ENCODE assay signal across 15 mouse cellular contexts in genomic region chr11:116058022-116058614, GRCm38 (mm10). TPM values are rescaled to one million over a fixed set of nuclear protein-coding genes. Genes with fewer than 3 reads are reported as not detected.
DNase-seq lines count a peak whose midpoint lies in the region; ATAC-seq and TF ChIP-seq lines count a peak whose summit lies in the region.
"Had no signal": no experiment of that assay in that cellular context is flagged by ENCODE, and none has a peak within 500 bp of the region (broad histone marks: within the 10 kb centered on the region; RNA-seq: fewer than 3 reads in every experiment).

No protein-coding gene starts in this region.

- peaks cover 27% of the 10 kb centered on the region for H3K4me1 ChIP-seq in heart, embryonic 13.5 days
- H3K4me1 ChIP-seq in lung, embryonic 14.5 days (ENCODE audit: insufficient read depth) = no peaks in the 10 kb centered on the region
- no peaks in the 10 kb centered on the region for H3K4me1 ChIP-seq in lung, postnatal 0 days (ENCODE audit: insufficient read depth, low read depth, low read length)
- peaks cover 64% of the 10 kb centered on the region for H3K4me1 ChIP-seq in cerebellum, adult 2 months (ENCODE audit: control insufficient read depth, insufficient read depth, low read length)
- H3K4me1 ChIP-seq: neural tube, embryonic 12.5 days had no signal

- no peak overlapping the region for H3K4me3 ChIP-seq in heart, embryonic 13.5 days
- H3K4me3 ChIP-seq in lung, embryonic 14.5 days (ENCODE audit: low read depth, low read length) = no peak overlapping the region
- no peak overlapping the region for H3K4me3 ChIP-seq in lung, postnatal 0 days (ENCODE audit: low read depth, low read length)
- H3K4me3 ChIP-seq in cerebellum, adult 2 months (replicated peaks; ENCODE audit: insufficient read depth, low read depth, low read length) = no peak overlapping the region
- H3K4me3 ChIP-seq: forebrain, embryonic 10.5 days; neural tube, embryonic 12.5 days had no signal

- peaks cover 98% of the 10 kb centered on the region for H3K36me3 ChIP-seq in heart, embryonic 13.5 days
- H3K36me3 ChIP-seq in lung, embryonic 14.5 days (ENCODE audit: insufficient read depth) = peaks cover 100% of the 10 kb centered on the region
- H3K36me3 ChIP-seq in lung, postnatal 0 days (ENCODE audit: insufficient read depth, low read length) = peaks cover 14% of the 10 kb centered on the region

- H3K4me2 ChIP-seq in heart, embryonic 13.5 days = no peak overlapping the region
- H3K4me2 ChIP-seq in lung, embryonic 14.5 days = no peak overlapping the region
- no peak overlapping the region for H3K4me2 ChIP-seq in lung, postnatal 0 days (replicated peaks; ENCODE audit: low read depth, low read length)
- H3K4me2 ChIP-seq: neural tube, embryonic 12.5 days had no signal

- peak overlapping the region; percentile 33; the same call in 1 of the 2 replicates for H3K9ac ChIP-seq in heart, embryonic 13.5 days
- H3K9ac ChIP-seq in lung, embryonic 14.5 days = no peak overlapping the region
- no peak overlapping the region for H3K9ac ChIP-seq in lung, postnatal 0 days (replicated peaks; ENCODE audit: low read depth)
- H3K9ac ChIP-seq: neural tube, embryonic 12.5 days had no signal

- no peak for ATAC-seq in heart, embryonic 13.5 days (ENCODE audit: extremely low read depth, insufficient number of reproducible peaks, low FRiP score, low TSS enrichment)
- ATAC-seq in lung, embryonic 14.5 days (ENCODE audit: insufficient read depth) = no peak
- ATAC-seq in lung, postnatal 0 days = no peak
- ATAC-seq: intestine, embryonic 16.5 days had no signal

- intact Hi-C loops in left cerebral cortex, postnatal 36 days (cut with DNase I) = no loop called here

- H3K27me3 ChIP-seq in heart, embryonic 13.5 days (replicated peaks) = no peaks in the 10 kb centered on the region
- no peaks in the 10 kb centered on the region for H3K27me3 ChIP-seq in lung, embryonic 14.5 days (ENCODE audit: insufficient read depth, low read length)
- no peaks in the 10 kb centered on the region for H3K27me3 ChIP-seq in lung, postnatal 0 days (replicated peaks; ENCODE audit: insufficient read depth, low read length)
- H3K27me3 ChIP-seq in cerebellum, adult 2 months (ENCODE audit: control insufficient read depth, insufficient read depth, low read length) = no peaks in the 10 kb centered on the region
- H3K27me3 ChIP-seq: neural tube, embryonic 12.5 days had no signal

- no peaks in the 10 kb centered on the region for H3K9me3 ChIP-seq in heart, embryonic 13.5 days
- H3K9me3 ChIP-seq in lung, embryonic 14.5 days (ENCODE audit: low read depth, low read length) = no peaks in the 10 kb centered on the region
- H3K9me3 ChIP-seq in lung, postnatal 0 days (ENCODE audit: low read length) = no peaks in the 10 kb centered on the region
- H3K9me3 ChIP-seq: forebrain, embryonic 10.5 days; G1E; neural tube, embryonic 12.5 days had no signal

- H3K27ac ChIP-seq in heart, embryonic 13.5 days (replicated peaks) = peak overlapping the region; percentile 39; the same call in 1 of the 2 replicates
- H3K27ac ChIP-seq in lung, embryonic 14.5 days (ENCODE audit: low read depth) = no peak overlapping the region
- H3K27ac ChIP-seq in lung, postnatal 0 days (ENCODE audit: low read length) = no peak overlapping the region
- H3K27ac ChIP-seq in cerebellum, adult 2 months (ENCODE audit: insufficient read depth, low read length) = peak overlapping the region; percentile 58
- H3K27ac ChIP-seq: forebrain, embryonic 10.5 days; neural tube, embryonic 12.5 days had no signal

- no peak for TF ChIP-seq POLR2A in cerebellum, adult 2 months (IDR thresholded peaks at IDR 0.05; ENCODE audit: borderline replicate concordance, insufficient read depth, low read length)

- WGBS in heart, embryonic 13.5 days = 72% methylated on average over 12 of the region's 12 CpGs
- 70% methylated on average over 12 of the region's 12 CpGs for WGBS in lung, embryonic 14.5 days
- WGBS in lung, postnatal 0 days = 71% methylated on average over 12 of the region's 12 CpGs
- WGBS in cerebellum, adult 2 months = 39% methylated on average over 12 of the region's 12 CpGs

- no peak for TF ChIP-seq EP300 in lung, postnatal 0 days (IDR thresholded peaks at IDR 0.05)

- no peak for TF ChIP-seq CTCF in lung, embryonic 14.5 days (IDR thresholded peaks at IDR 0.05; ENCODE audit: low read depth)
- no peak for TF ChIP-seq CTCF in lung, postnatal 0 days (IDR thresholded peaks at IDR 0.05)
- no peak for TF ChIP-seq CTCF in cerebellum, adult 2 months (IDR thresholded peaks at IDR 0.05; ENCODE audit: borderline replicate concordance, insufficient read depth, low read depth, low read length)

- no peak for DNase-seq in heart, adult 11 months
- peak; percentile 27 for DNase-seq in lung, embryonic 14.5 days
- no peak for DNase-seq in lung, postnatal 0 days (ENCODE audit: low spot score)
- no peak for DNase-seq in cerebellum, adult 2 months
- DNase-seq in left cerebral cortex, postnatal 36 days (ENCODE audit: low spot score in 2 of 2) = peak; percentile 72
- DNase-seq in embryo, embryonic 11 days = no peak
- DNase-seq: adrenal gland, postnatal 36 days; kidney, postnatal 14 days; midbrain, embryonic 14.5 days; thymus, adult 18-20 months had no signal

RNA-seq across cellular contexts. Expression of gene Unc13d, which starts 19.6 kb away (rescaled TPM):
- polyA plus RNA-seq in heart, embryonic 13.5 days (2015; fragmentation: Nextera tagmentation; extraction: Ambion mirVana) = 1.5 and 2.3 TPM in 2 replicates
- polyA plus RNA-seq in lung, embryonic 14.5 days (2014; fragmentation: Nextera tagmentation; extraction: Ambion mirVana) = 2.5 and 3.3 TPM in 2 replicates
- polyA plus RNA-seq in lung, postnatal 0 days (2015; fragmentation: Nextera tagmentation; extraction: Ambion mirVana) = 14.9 and 25.3 TPM in 2 replicates
- polyA plus RNA-seq in cerebellum, adult 2 months (2012; rRNA removed) = 3.8 and 5.7 TPM in 2 replicates
- total RNA-seq in left cerebral cortex, postnatal 36 days (2021) = 1 to 10 TPM in 1 of 2 experiments, under 1 TPM in 1; 0.93 to 1.0 TPM

RNA-seq across cellular contexts. Expression of gene Unk, which starts 28.0 kb away (rescaled TPM):
- polyA plus RNA-seq in heart, embryonic 13.5 days (2015; fragmentation: Nextera tagmentation; extraction: Ambion mirVana) = 22.8 and 23.9 TPM in 2 replicates
- 39.5 and 44.4 TPM in 2 replicates for polyA plus RNA-seq in lung, embryonic 14.5 days (2014; fragmentation: Nextera tagmentation; extraction: Ambion mirVana)
- polyA plus RNA-seq in lung, postnatal 0 days (2015; fragmentation: Nextera tagmentation; extraction: Ambion mirVana) = 14.5 and 15.0 TPM in 2 replicates
- 48.1 and 49.1 TPM in 2 replicates for polyA plus RNA-seq in cerebellum, adult 2 months (2012; rRNA removed)
- total RNA-seq in left cerebral cortex, postnatal 36 days (2021) = 10 to 100 TPM; 18.9 to 27.0 TPM

RNA-seq across cellular contexts. Expression of gene Wbp2, which starts 28.7 kb away (rescaled TPM):
- polyA plus RNA-seq in heart, embryonic 13.5 days (2015; fragmentation: Nextera tagmentation; extraction: Ambion mirVana) = 134 and 138 TPM in 2 replicates
- polyA plus RNA-seq in lung, embryonic 14.5 days (2014; fragmentation: Nextera tagmentation; extraction: Ambion mirVana) = 66.5 and 69.8 TPM in 2 replicates
- 84.8 and 108 TPM in 2 replicates for polyA plus RNA-seq in lung, postnatal 0 days (2015; fragmentation: Nextera tagmentation; extraction: Ambion mirVana)
- polyA plus RNA-seq in cerebellum, adult 2 months (2012; rRNA removed) = 509 and 539 TPM in 2 replicates
- 100 to 1,000 TPM; 388 to 420 TPM for total RNA-seq in left cerebral cortex, postnatal 36 days (2021)

RNA-seq across cellular contexts. Expression of gene H3f3b, which starts 30.4 kb away (rescaled TPM):
- polyA plus RNA-seq in heart, embryonic 13.5 days (2015; fragmentation: Nextera tagmentation; extraction: Ambion mirVana) = 647 and 691 TPM in 2 replicates
- polyA plus RNA-seq in lung, embryonic 14.5 days (2014; fragmentation: Nextera tagmentation; extraction: Ambion mirVana) = 1,851 and 1,959 TPM in 2 replicates
- 1,667 and 1,708 TPM in 2 replicates for polyA plus RNA-seq in lung, postnatal 0 days (2015; fragmentation: Nextera tagmentation; extraction: Ambion mirVana)
- polyA plus RNA-seq in cerebellum, adult 2 months (2012; rRNA removed) = 456 and 541 TPM in 2 replicates
- total RNA-seq in left cerebral cortex, postnatal 36 days (2021) = 100 to 1,000 TPM; 253 to 254 TPM

RNA-seq across cellular contexts. Expression of gene Galk1, which starts 45.6 kb away (rescaled TPM):
- polyA plus RNA-seq in heart, embryonic 13.5 days (2015; fragmentation: Nextera tagmentation; extraction: Ambion mirVana) = 150 and 178 TPM in 2 replicates
- 191 and 208 TPM in 2 replicates for polyA plus RNA-seq in lung, embryonic 14.5 days (2014; fragmentation: Nextera tagmentation; extraction: Ambion mirVana)
- polyA plus RNA-seq in lung, postnatal 0 days (2015; fragmentation: Nextera tagmentation; extraction: Ambion mirVana) = 91.0 and 95.6 TPM in 2 replicates
- polyA plus RNA-seq in cerebellum, adult 2 months (2012; rRNA removed) = 14.8 and 15.1 TPM in 2 replicates
- 10 to 100 TPM; 15.8 to 18.6 TPM for total RNA-seq in left cerebral cortex, postnatal 36 days (2021)

Comparison
In these comparisons a context has a peak if more than half of its experiments do, and no peak if none do; other contexts are left out.
1. DNase-seq: peak in lung, embryonic 14.5 days (single experiment) and left cerebral cortex, postnatal 36 days (2 of 2); none in heart, adult 11 months (single experiment), lung, postnatal 0 days (single experiment), cerebellum, adult 2 months (0 of 2) and embryo, embryonic 11 days (single experiment).
2. H3K27ac ChIP-seq: peak in heart, embryonic 13.5 days (single experiment) and cerebellum, adult 2 months (single experiment); none in lung, embryonic 14.5 days (single experiment) and lung, postnatal 0 days (single experiment).